Mouse (Mus musculus) left cerebral cortex, adult 2 months (tissue): ENCODE data around the gene Flnb. TPM values are rescaled to one million over a fixed set of nuclear protein-coding genes. Genes with fewer than 3 reads are reported as not detected.
A peak's percentile ranks its signal among the peaks of the same experiment; 100 is the strongest.

Experiments used
- DNase-seq, 2 experiments: peaks; one replicate each; pipeline ENCODE4 v3.0.0; 2021 to 2022; ENCODE audit warnings: low spot score in 2 of 2, mixed read lengths in 1 of 2; ENCODE audit errors: extremely low spot score in 1 of 2
- H3K27ac ChIP-seq: fragments of 200-600 bp; 2 replicates; pipeline ENCODE4 v1.8.1; 2022
- H3K4me3 ChIP-seq: fragments of 200-600 bp; 2 replicates; pipeline ENCODE4 v1.8.1; 2022
- CTCF ChIP-seq: fragments of 200-600 bp; IDR thresholded peaks from 2 replicates; pipeline ENCODE4 v1.8.1; 2022; ENCODE audit warnings: antibody characterized with exemption, mild to moderate bottlenecking, moderate library complexity
- intact Hi-C: fragments of 180-260 bp; cut with DNase I; formaldehyde crosslinking; loops from one replicate; pipeline ENCODE4 v1.15.1; 2025
- total RNA-seq, 2 experiments: library from RNA; stranded (reverse); gene quantifications; 2 replicates each; pipeline ENCODE4 v1.2.3; 2021

Flnb gene
- total RNA-seq, 2 experiments from 2014 or later = 66.0 to 68.6 TPM

- intact Hi-C loops = no loop called here
Observed at GRCm38 (mm10) chr14:7991108-7991776, 173.5 kb downstream of the Flnb start.

GRCm38 (mm10) chr14:7992158-7992557 is 174.4 kb downstream of the Flnb start:
- no peak for DNase-seq
- intact Hi-C loops = no loop called here
- no peak overlapping the region for H3K4me3 ChIP-seq

More at GRCm38 (mm10) chr14:7991108-7991776, 173.5 kb downstream of the Flnb start:
- no peak overlapping the region for H3K27ac ChIP-seq
- TF ChIP-seq CTCF = no peak
- H3K4me3 ChIP-seq = no peak overlapping the region
- DNase-seq = no peak

GRCm38 (mm10) chr14:7994271-7994767 is 176.6 kb downstream of the Flnb start, which contains the start of gene Dnase1l3:
Dnase1l3 (minus strand) TSS chr14:7994573.
- intact Hi-C loops = no loop called here
- peak; percentile 46 for TF ChIP-seq CTCF
- Histone ChIP-seq H3K4me3 (no peak within 1 kb of the TSS), H3K27ac (no peak within 1 kb of the TSS)
- DNase-seq = no peak

More at GRCm38 (mm10) chr14:7992158-7992557, 174.4 kb downstream of the Flnb start:
- H3K27ac ChIP-seq = no peak overlapping the region
- no peak for TF ChIP-seq CTCF

- intact Hi-C loops = loop anchor here (1.0 to 2.0 kb wide), 2 partner anchors 48 to 180 kb away; partner anchors contain the start of gene Flnb
- Histone ChIP-seq H3K4me3 (0 out of 2 replicates have a peak overlapping the region, but pooled peaks have one; percentile 22), H3K27ac (no peak overlapping the region)
- peak; percentile 90 to 92 for DNase-seq
- TF ChIP-seq CTCF = peak; percentile 77
Observed at GRCm38 (mm10) chr14:7997255-7997696, 179.5 kb downstream of the Flnb start.

- no peak for DNase-seq
- H3K4me3 ChIP-seq = no peak overlapping the region
- no peak overlapping the region for H3K27ac ChIP-seq
- intact Hi-C loops = no loop called here
- TF ChIP-seq CTCF = no peak
Observed at GRCm38 (mm10) chr14:7999030-7999429, 181.3 kb downstream of the Flnb start.

- TF ChIP-seq CTCF = no peak
- no peak for DNase-seq
- intact Hi-C loops = no loop called here
- no peak overlapping the region for H3K27ac ChIP-seq
- no peak overlapping the region for H3K4me3 ChIP-seq
Observed at GRCm38 (mm10) chr14:7999435-7999834, 181.7 kb downstream of the Flnb start.

- intact Hi-C loops = loop anchor here (5.0 kb wide), 1 partner anchor 103 kb away; no protein-coding TSS in a partner anchor
- Histone ChIP-seq H3K27ac (0 out of 2 replicates have a peak overlapping the region, but pooled peaks have one; percentile 37), H3K4me3 (no peak overlapping the region)
- TF ChIP-seq CTCF = no peak
- DNase-seq = no peak
Observed at GRCm38 (mm10) chr14:8000247-8000646, 182.5 kb downstream of the Flnb start.

Other genes with a start within 250 kb of the Flnb start
- gene Gm3558, start 249.4 kb upstream of the Flnb start, total RNA-seq = 1 to 10 TPM; 5.2 TPM
- not detected for gene Gm10338, start 222.4 kb upstream of the Flnb start, total RNA-seq
- not detected for gene Gm10128, start 174.0 kb upstream of the Flnb start, total RNA-seq
- not detected for gene Gm26661, start 26.4 kb upstream of the Flnb start, total RNA-seq
- gene Gm45521, start 139.3 kb downstream of the Flnb start, total RNA-seq = not detected
- under 1 TPM in 1 of 2 experiments, not detected in 1; 0.07 TPM for gene Dnase1l3, start 176.6 kb downstream of the Flnb start, total RNA-seq
- 10 to 100 TPM; 69.2 to 78.7 TPM for gene Abhd6, start 184.9 kb downstream of the Flnb start, total RNA-seq